Mouse (Mus musculus): ENCODE measurements around the gene Sumo3. TPM values are rescaled to one million over a fixed set of nuclear protein-coding genes. Genes with fewer than 3 reads are reported as not detected.

Sumo3 gene
- polyA plus RNA-seq, 1 experiment from 2014 or later = 82.3 TPM

DNA sequence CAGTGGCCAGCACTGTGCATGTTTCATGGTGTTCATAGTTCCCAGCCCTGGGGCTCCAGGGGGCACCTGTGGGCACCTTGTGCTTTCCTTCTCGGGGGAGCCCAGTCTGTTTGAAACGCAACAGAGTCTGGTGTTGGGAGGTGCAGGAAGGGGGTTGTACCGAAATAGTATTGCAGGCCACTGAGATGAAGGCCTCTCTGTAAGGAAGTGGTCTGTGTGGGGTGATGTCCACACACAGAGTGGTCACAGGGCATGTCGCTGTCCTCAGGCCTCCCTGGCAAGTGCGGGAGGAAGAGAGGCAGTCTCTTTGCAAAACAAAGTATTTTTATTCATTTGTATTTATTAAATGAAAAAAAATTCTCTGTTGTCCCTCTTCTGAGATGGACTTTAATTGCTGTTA lies 39.7 kb downstream of the Sumo3 start:
- Histone ChIP-seq H3K4me3 (ENCODE audit: low read depth, low read length) (no peak overlapping the region), H3K36me3 (ENCODE audit: control insufficient read depth, insufficient read depth) (peaks cover 27% of the 10 kb centered on the region), H3K27ac (ENCODE audit: low read length) (no peak overlapping the region), H3K27me3 (ENCODE audit: control insufficient read depth, insufficient read depth, low read depth, low read length) (no peaks in the 10 kb centered on the region), H3K4me1 (ENCODE audit: control insufficient read depth, low read depth, low read length) (no peaks in the 10 kb centered on the region), H3K9ac (ENCODE audit: low read depth, low read length) (no peak overlapping the region), H3K9me3 (replicated peaks; ENCODE audit: control insufficient read depth, low read length) (no peaks in the 10 kb centered on the region), H3K4me2 (ENCODE audit: low read depth, low read length) (no peak overlapping the region)
- WGBS (ENCODE audit: insufficient replicate concordance) = 76% methylated on average over 5 of the region's 5 CpGs
- ATAC-seq (ENCODE audit: low read depth) = no peak

DNA sequence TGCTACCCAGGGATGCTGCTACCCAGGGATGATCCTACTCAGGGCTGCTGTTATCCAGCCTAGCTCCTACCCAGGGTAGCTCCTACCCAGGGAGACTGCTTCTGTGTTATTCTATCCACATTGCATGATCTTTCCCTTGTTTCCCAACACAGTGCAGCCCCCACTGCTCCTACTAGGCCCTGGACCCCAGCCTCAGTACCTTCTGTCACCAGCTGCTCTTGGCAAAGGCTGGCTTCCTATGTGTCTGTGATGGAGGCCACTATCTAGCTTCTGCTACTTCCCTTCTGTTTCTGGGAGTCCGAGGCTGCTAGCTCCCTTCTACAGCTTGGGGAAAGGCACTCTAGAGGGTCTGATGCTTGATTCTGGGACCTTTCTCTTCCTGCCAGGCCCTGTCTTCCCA lies 41.6 kb downstream of the Sumo3 start:
- peaks cover 21% of the 10 kb centered on the region for H3K36me3 ChIP-seq (ENCODE audit: control insufficient read depth, insufficient read depth)
- H3K4me1 ChIP-seq (ENCODE audit: control insufficient read depth, low read depth, low read length) = no peaks in the 10 kb centered on the region
- no peak for ATAC-seq (ENCODE audit: low read depth)
- H3K9ac ChIP-seq (ENCODE audit: low read depth, low read length) = no peak overlapping the region
- no peaks in the 10 kb centered on the region for H3K9me3 ChIP-seq (replicated peaks; ENCODE audit: control insufficient read depth, low read length)
- no peak overlapping the region for H3K27ac ChIP-seq (ENCODE audit: low read length)
- 33% methylated on average over 1 of the region's 1 CpGs for WGBS (ENCODE audit: insufficient replicate concordance)
- H3K4me2 ChIP-seq (ENCODE audit: low read depth, low read length) = no peak overlapping the region
- H3K27me3 ChIP-seq (ENCODE audit: control insufficient read depth, insufficient read depth, low read depth, low read length) = no peaks in the 10 kb centered on the region
- no peak overlapping the region for H3K4me3 ChIP-seq (ENCODE audit: low read depth, low read length)

GRCm38 (mm10) chr10:77647901-77648300 lies 42.0 kb downstream of the Sumo3 start:
- Histone ChIP-seq H3K9ac (ENCODE audit: low read depth, low read length) (no peak overlapping the region), H3K27ac (ENCODE audit: low read length) (no peak overlapping the region), H3K36me3 (ENCODE audit: control insufficient read depth, insufficient read depth) (peaks cover 21% of the 10 kb centered on the region), H3K4me3 (ENCODE audit: low read depth, low read length) (no peak overlapping the region), H3K4me1 (ENCODE audit: control insufficient read depth, low read depth, low read length) (no peaks in the 10 kb centered on the region), H3K9me3 (replicated peaks; ENCODE audit: control insufficient read depth, low read length) (no peaks in the 10 kb centered on the region), H3K4me2 (ENCODE audit: low read depth, low read length) (no peak overlapping the region), H3K27me3 (ENCODE audit: control insufficient read depth, insufficient read depth, low read depth, low read length) (no peaks in the 10 kb centered on the region)
- ATAC-seq (ENCODE audit: low read depth) = no peak
- 73% methylated on average over 8 of the region's 8 CpGs for WGBS (ENCODE audit: insufficient replicate concordance)

- no peaks in the 10 kb centered on the region for H3K27me3 ChIP-seq (ENCODE audit: control insufficient read depth, insufficient read depth, low read depth, low read length)
Measured at GRCm38 (mm10) chr10:77652046-77652445, 46.1 kb downstream of the Sumo3 start.

DNA sequence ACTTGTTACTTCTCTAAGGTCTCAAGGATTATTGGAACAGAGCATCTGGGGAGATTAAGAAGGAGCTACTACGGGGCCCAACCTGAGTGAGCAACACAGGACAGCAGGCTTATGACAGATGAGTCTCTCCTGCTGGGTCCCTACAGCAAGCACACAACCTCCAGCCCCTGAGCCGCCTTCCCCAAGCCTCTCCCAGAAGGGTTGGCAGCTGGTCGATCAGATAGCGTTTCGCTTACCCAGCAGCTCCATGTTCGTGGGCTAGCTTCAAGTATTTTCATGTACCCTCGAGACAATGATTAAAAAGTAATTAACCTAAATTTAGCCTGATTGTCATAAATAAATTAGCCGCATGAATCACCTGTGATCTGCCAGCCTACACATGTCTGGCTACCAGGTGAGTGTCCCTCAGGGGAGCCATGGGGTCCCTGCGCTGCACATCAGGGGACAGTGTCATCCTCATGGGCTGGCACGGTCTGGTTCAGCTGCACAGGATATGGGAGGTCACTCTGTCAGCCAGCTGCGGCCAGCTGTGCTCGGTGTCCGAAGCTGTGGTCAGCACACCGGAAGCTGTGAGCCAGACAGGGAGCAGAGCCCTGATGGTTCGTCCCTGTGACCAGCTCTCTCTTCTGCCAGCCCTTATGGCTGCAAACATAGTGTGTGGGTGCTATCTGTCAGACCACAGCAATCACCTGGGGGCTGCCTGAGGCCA lies 52.5 kb downstream of the Sumo3 start:
- Histone ChIP-seq H3K9me3 (replicated peaks; ENCODE audit: control insufficient read depth, low read length) (no peaks in the 10 kb centered on the region), H3K4me1 (ENCODE audit: control insufficient read depth, low read depth, low read length) (no peaks in the 10 kb centered on the region), H3K36me3 (ENCODE audit: control insufficient read depth, insufficient read depth) (no peaks in the 10 kb centered on the region), H3K27me3 (ENCODE audit: control insufficient read depth, insufficient read depth, low read depth, low read length) (no peaks in the 10 kb centered on the region), H3K9ac (ENCODE audit: low read depth, low read length) (no peak overlapping the region), H3K4me3 (ENCODE audit: low read depth, low read length) (no peak overlapping the region), H3K27ac (ENCODE audit: low read length) (no peak overlapping the region), H3K4me2 (ENCODE audit: low read depth, low read length) (no peak overlapping the region)
- no peak for ATAC-seq (ENCODE audit: low read depth)
- WGBS (ENCODE audit: insufficient replicate concordance) = 40% methylated on average over 15 of the region's 15 CpGs

More at GRCm38 (mm10) chr10:77652046-77652445, 46.1 kb downstream of the Sumo3 start:
- H3K36me3 ChIP-seq (ENCODE audit: control insufficient read depth, insufficient read depth) = no peaks in the 10 kb centered on the region
- H3K9me3 ChIP-seq (replicated peaks; ENCODE audit: control insufficient read depth, low read length) = no peaks in the 10 kb centered on the region
- no peak overlapping the region for H3K27ac ChIP-seq (ENCODE audit: low read length)
- ATAC-seq (ENCODE audit: low read depth) = no peak
- H3K4me3 ChIP-seq (ENCODE audit: low read depth, low read length) = no peak overlapping the region
- H3K9ac ChIP-seq (ENCODE audit: low read depth, low read length) = no peak overlapping the region
- H3K4me2 ChIP-seq (ENCODE audit: low read depth, low read length) = no peak overlapping the region
- WGBS (ENCODE audit: insufficient replicate concordance) = 80% methylated on average over 9 of the region's 9 CpGs
- no peaks in the 10 kb centered on the region for H3K4me1 ChIP-seq (ENCODE audit: control insufficient read depth, low read depth, low read length)

DNA sequence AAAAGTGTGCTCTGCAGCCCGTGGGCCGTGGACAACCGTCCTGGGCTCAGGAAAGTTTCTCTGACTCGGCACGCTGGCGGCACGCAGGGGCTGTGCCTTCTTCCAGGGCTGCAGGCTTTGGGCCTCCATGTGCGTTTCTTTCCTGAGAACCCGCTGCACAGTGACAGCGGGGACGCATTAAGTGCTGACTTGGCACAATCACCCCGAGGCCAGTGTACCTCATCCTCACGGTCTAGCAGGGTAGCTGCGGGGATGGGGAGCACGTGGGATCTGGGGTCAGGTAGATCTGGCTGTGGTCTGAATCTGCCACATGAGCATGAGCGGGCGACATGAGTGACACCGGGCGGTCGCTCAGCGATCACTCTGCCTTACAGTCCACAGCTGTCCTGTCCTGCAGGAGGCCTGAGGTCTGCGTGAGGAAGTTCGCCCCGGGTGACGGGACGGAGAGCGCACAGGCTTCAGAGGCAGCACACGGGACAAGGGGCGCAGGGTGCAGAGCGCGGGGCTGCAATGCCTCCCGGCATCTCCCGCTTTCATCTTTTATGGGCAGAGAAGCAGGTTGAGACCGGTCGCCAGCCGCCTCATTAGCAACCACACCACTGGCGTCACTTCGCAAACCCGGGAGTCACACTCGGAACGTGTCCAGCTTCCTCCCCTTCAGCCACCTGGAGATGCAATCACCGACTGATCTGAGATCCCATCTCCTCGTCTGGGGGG lies 58.2 kb downstream of the Sumo3 start:
- WGBS (ENCODE audit: insufficient replicate concordance) = 39% methylated on average over 43 of the region's 43 CpGs
- no peak overlapping the region for H3K9ac ChIP-seq (ENCODE audit: low read depth, low read length)
- H3K36me3 ChIP-seq (ENCODE audit: control insufficient read depth, insufficient read depth) = no peaks in the 10 kb centered on the region
- no peaks in the 10 kb centered on the region for H3K27me3 ChIP-seq (ENCODE audit: control insufficient read depth, insufficient read depth, low read depth, low read length)
- H3K4me2 ChIP-seq (ENCODE audit: low read depth, low read length) = no peak overlapping the region
- no peaks in the 10 kb centered on the region for H3K4me1 ChIP-seq (ENCODE audit: control insufficient read depth, low read depth, low read length)
- H3K4me3 ChIP-seq (ENCODE audit: low read depth, low read length) = no peak overlapping the region
- no peaks in the 10 kb centered on the region for H3K9me3 ChIP-seq (replicated peaks; ENCODE audit: control insufficient read depth, low read length)
- no peak overlapping the region for H3K27ac ChIP-seq (ENCODE audit: low read length)
- no peak for ATAC-seq (ENCODE audit: low read depth)

GRCm38 (mm10) chr10:77666342-77666741 lies 60.4 kb downstream of the Sumo3 start:
- Histone ChIP-seq H3K36me3 (ENCODE audit: control insufficient read depth, insufficient read depth) (no peaks in the 10 kb centered on the region), H3K27me3 (ENCODE audit: control insufficient read depth, insufficient read depth, low read depth, low read length) (no peaks in the 10 kb centered on the region), H3K4me2 (ENCODE audit: low read depth, low read length) (no peak overlapping the region), H3K27ac (ENCODE audit: low read length) (no peak overlapping the region), H3K9ac (ENCODE audit: low read depth, low read length) (no peak overlapping the region), H3K4me1 (ENCODE audit: control insufficient read depth, low read depth, low read length) (peaks cover 3% of the 10 kb centered on the region; the same call in 1 of the 2 replicates), H3K4me3 (ENCODE audit: low read depth, low read length) (no peak overlapping the region), H3K9me3 (replicated peaks; ENCODE audit: control insufficient read depth, low read length) (no peaks in the 10 kb centered on the region)
- ATAC-seq (ENCODE audit: low read depth) = no peak
- 64% methylated on average over 8 of the region's 8 CpGs for WGBS (ENCODE audit: insufficient replicate concordance)

DNA sequence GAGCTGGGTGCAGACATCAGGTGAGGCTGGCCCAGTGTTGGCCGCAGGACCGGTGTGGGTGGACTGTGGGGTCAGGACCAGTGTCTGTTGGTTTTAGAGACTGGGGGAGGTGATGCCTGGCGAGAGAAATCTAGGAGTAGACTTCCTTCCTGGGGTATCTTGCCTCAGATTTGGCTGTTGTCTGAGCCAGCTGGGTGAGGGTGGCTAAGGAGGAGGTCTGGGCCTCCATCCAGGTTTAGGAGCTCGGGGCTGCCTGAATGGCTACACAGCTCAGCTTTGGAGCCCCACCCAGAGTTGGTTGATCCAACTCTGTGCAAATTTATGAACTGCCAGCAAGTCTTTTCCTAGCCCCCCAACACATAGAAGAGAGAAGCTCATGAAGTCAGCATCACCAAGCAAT lies 61.5 kb downstream of the Sumo3 start:
- Histone ChIP-seq H3K36me3 (ENCODE audit: control insufficient read depth, insufficient read depth) (no peaks in the 10 kb centered on the region), H3K27ac (ENCODE audit: low read length) (no peak overlapping the region), H3K27me3 (ENCODE audit: control insufficient read depth, insufficient read depth, low read depth, low read length) (no peaks in the 10 kb centered on the region), H3K9me3 (replicated peaks; ENCODE audit: control insufficient read depth, low read length) (no peaks in the 10 kb centered on the region), H3K9ac (ENCODE audit: low read depth, low read length) (no peak overlapping the region), H3K4me2 (ENCODE audit: low read depth, low read length) (no peak overlapping the region), H3K4me3 (ENCODE audit: low read depth, low read length) (no peak overlapping the region), H3K4me1 (ENCODE audit: control insufficient read depth, low read depth, low read length) (peaks cover 3% of the 10 kb centered on the region; the same call in 1 of the 2 replicates)
- no peak for ATAC-seq (ENCODE audit: low read depth)
- WGBS (ENCODE audit: insufficient replicate concordance) = 57% methylated on average over 4 of the region's 4 CpGs
